Mouse (Mus musculus) layer of hippocampus, postnatal 36 days (tissue): ENCODE measurements around the gene Notch4. TPM values are rescaled to one million over a fixed set of nuclear protein-coding genes. Genes with fewer than 3 reads are reported as not detected.

Experiments
- DNase-seq, 2 experiments: peaks; one replicate each; pipeline ENCODE4 v3.0.0; 2022
- total RNA-seq, 2 experiments: library from RNA; stranded (reverse); gene quantifications; 2 replicates each; pipeline ENCODE4 v1.2.3; 2021

Gene Notch4
- total RNA-seq, 2 experiments from 2014 or later, result 7.0 to 11.5 TPM

- no peak for DNase-seq
Observed at GRCm38 (mm10) chr17:34627943-34628643, 64.0 kb downstream of the Notch4 start, which contains the start of gene Ppt2. TSS of gene Ppt2 (minus strand) at chr17:34628510.

GRCm38 (mm10) chr17:34628644-34628967 is 64.5 kb downstream of the Notch4 start:
- DNase-seq, result no peak

- DNase-seq, result peak in 1 of 2 experiments; percentile 68
Observed at GRCm38 (mm10) chr17:34629221-34629751, 65.2 kb downstream of the Notch4 start, which contains the start of gene Prrt1. TSS of gene Prrt1 (plus strand) at chr17:34629533.

GRCm38 (mm10) chr17:34629796-34630603 is 65.9 kb downstream of the Notch4 start:
- no peak for DNase-seq

GRCm38 (mm10) chr17:34630761-34631301 is 66.8 kb downstream of the Notch4 start:
- no peak for DNase-seq

- DNase-seq, result no peak
Observed at GRCm38 (mm10) chr17:34631647-34632046, 67.6 kb downstream of the Notch4 start.

- peak; percentile 89 to 92 for DNase-seq
Observed at GRCm38 (mm10) chr17:34632261-34632691, 68.2 kb downstream of the Notch4 start.

- DNase-seq, result no peak
Observed at GRCm38 (mm10) chr17:34635671-34636070, 71.6 kb downstream of the Notch4 start.

- no peak for DNase-seq
Observed at GRCm38 (mm10) chr17:34637459-34637858, 73.4 kb downstream of the Notch4 start.

Other genes starting within 250 kb of the Notch4 start
- not detected for gene H2-Eb2, start 238.6 kb upstream of the Notch4 start, total RNA-seq
- gene Btnl2, start 209.4 kb upstream of the Notch4 start, total RNA-seq, result under 1 TPM; 0.43 to 0.82 TPM
- gene Btnl1, start 187.1 kb upstream of the Notch4 start, total RNA-seq, result not detected
- 1 to 10 TPM; 2.3 to 3.6 TPM for gene BC051142, start 165.4 kb upstream of the Notch4 start, total RNA-seq
- gene Btnl4, start 87.0 kb upstream of the Notch4 start, total RNA-seq, result not detected
- gene Btnl6, start 46.9 kb upstream of the Notch4 start, total RNA-seq, result not detected
- gene Gpsm3, start 25.5 kb downstream of the Notch4 start, total RNA-seq, result 1 to 10 TPM; 2.1 to 2.2 TPM
- gene Pbx2, start 27.0 kb downstream of the Notch4 start, total RNA-seq, result 10 to 100 TPM; 63.0 to 63.9 TPM
- under 1 TPM; 0.60 to 0.94 TPM for gene Ager, start 33.6 kb downstream of the Notch4 start, total RNA-seq
- gene Rnf5, start 39.4 kb downstream of the Notch4 start, total RNA-seq, result 10 to 100 TPM; 79.4 to 87.3 TPM
- gene Agpat1, start 40.0 kb downstream of the Notch4 start, total RNA-seq, result 100 to 1,000 TPM; 159 to 169 TPM
- 1 to 10 TPM; 1.8 to 2.0 TPM for gene Egfl8, start 51.7 kb downstream of the Notch4 start, total RNA-seq
- 10 to 100 TPM; 44.4 to 50.8 TPM for gene Ppt2, start 64.2 kb downstream of the Notch4 start, total RNA-seq
- 100 to 1,000 TPM; 317 to 352 TPM for gene Prrt1, start 65.3 kb downstream of the Notch4 start, total RNA-seq
- 10 to 100 TPM; 17.9 to 18.0 TPM for gene Fkbpl, start 80.5 kb downstream of the Notch4 start, total RNA-seq
- gene Atf6b, start 82.9 kb downstream of the Notch4 start, total RNA-seq, result 100 to 1,000 TPM in 1 of 2 experiments, 10 to 100 TPM in 1; 89.9 to 101 TPM
- 10 to 100 TPM in 1 of 2 experiments, 1 to 10 TPM in 1; 9.9 to 10.7 TPM for gene Tnxb, start 106.3 kb downstream of the Notch4 start, total RNA-seq
- gene C4b, start 179.6 kb downstream of the Notch4 start, total RNA-seq, result 10 to 100 TPM; 15.7 to 22.6 TPM
- under 1 TPM in 1 of 2 experiments, not detected in 1; 0.32 TPM for gene Cyp21a1, start 240.3 kb downstream of the Notch4 start, total RNA-seq